Mouse (Mus musculus) small intestine, adult 2 months (tissue): Measurements from ENCODE around the gene Slc17a1.

Experiments
- CTCF ChIP-seq: fragments of 200-500 bp; IDR thresholded peaks from 2 replicates; pipeline ENCODE4 v1.5.1; 2012; ENCODE audit warnings: low read depth, mild to moderate bottlenecking, control low read depth, inconsistent platforms, low read length, moderate library complexity, mixed read lengths; ENCODE audit not compliant: insufficient replicate concordance, insufficient read length; ENCODE audit errors: extremely low read depth
- POLR2A ChIP-seq: fragments of 200-500 bp; IDR thresholded peaks from 2 replicates; pipeline ENCODE4 v1.6.1; 2012; ENCODE audit warnings: low read depth, mild to moderate bottlenecking, control low read depth, inconsistent platforms, low read length, moderate library complexity

- no peak for TF ChIP-seq CTCF
- no peak for TF ChIP-seq POLR2A
Measured at GRCm38 (mm10) chr13:23889011-23889605, 21.6 kb downstream of the Slc17a1 start.
